Mouse (Mus musculus): ENCODE results near the gene Dhfr.

DNA sequence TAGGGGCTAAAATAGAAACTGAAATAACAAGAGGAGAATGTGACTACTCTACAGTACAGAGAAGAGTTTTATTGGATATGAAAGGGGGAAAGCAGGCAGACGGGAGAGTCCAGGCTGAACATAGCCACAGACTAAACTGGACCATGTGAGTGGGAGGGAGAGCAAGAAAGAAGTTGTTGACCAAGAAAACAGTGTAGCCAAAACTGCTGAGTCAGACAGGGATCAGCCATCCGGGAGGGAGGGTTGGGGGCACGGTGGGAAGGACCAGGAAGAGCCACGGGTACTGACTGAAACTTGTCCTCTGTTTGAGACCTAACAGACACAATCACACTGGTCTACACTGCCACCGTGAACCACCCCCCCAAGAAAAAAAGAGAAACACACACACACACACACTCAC, 28.5 kb upstream of the Dhfr start:
- TF ChIP-seq POLR2A (IDR thresholded peaks at IDR 0.05; ENCODE audit: control insufficient read depth, extremely low read depth, insufficient read depth, low read length, poor library complexity) (no peak), CTCF (IDR thresholded peaks at IDR 0.05; ENCODE audit: borderline replicate concordance, control insufficient read depth, extremely low read depth, insufficient read depth, low read length, poor library complexity) (no peak)
